Mouse (Mus musculus): ENCODE measurements around the gene Zfp947. TPM values are rescaled to one million over a fixed set of nuclear protein-coding genes. Genes with fewer than 3 reads are reported as not detected.
"Not testable (repeated sequence)": the region's sequence is repeated elsewhere in the genome, so short reads cannot be mapped to it uniquely, and the experiment has no call there.

Zfp947 gene
- polyA plus RNA-seq (2015; fragmentation: Nextera tagmentation; extraction: Ambion mirVana), result 1.5 and 1.7 TPM in 2 replicates

GRCm38 (mm10) chr17:22165722-22166294, at the start of gene Zfp947:
Gene Zfp947 (minus strand): TSS chr17:22166190.
- peak; percentile 93 for ATAC-seq (ENCODE audit: low FRiP score)
- under 1% methylated on average over 16 of the region's 16 CpGs for WGBS
- H3K36me3 ChIP-seq; H3K9me3 ChIP-seq (replicated peaks); H3K4me1 ChIP-seq; H3K27me3 ChIP-seq (replicated peaks): not testable (repeated sequence)
- Histone ChIP-seq H3K27ac (replicated peaks) (peak within 1 kb of the TSS; percentile 39; the same call in 1 of the 2 replicates), H3K4me2 (peak within 1 kb of the TSS; percentile 59), H3K4me3 (replicated peaks) (peak within 1 kb of the TSS; percentile 50), H3K9ac (replicated peaks) (peak within 1 kb of the TSS; percentile 48)

GRCm38 (mm10) chr17:22165304-22165703, 686 bp downstream of the Zfp947 start:
- not testable (repeated sequence) for H3K4me1 ChIP-seq; H3K36me3 ChIP-seq; H3K9me3 ChIP-seq (replicated peaks); H3K27me3 ChIP-seq (replicated peaks)
- H3K9ac ChIP-seq (replicated peaks), result peak overlapping the region; percentile 48
- H3K27ac ChIP-seq (replicated peaks), result peak overlapping the region; percentile 39; the same call in 1 of the 2 replicates
- peak overlapping the region; percentile 50 for H3K4me3 ChIP-seq (replicated peaks)
- peak; percentile 69; the same call in 1 of the 2 replicates for ATAC-seq (ENCODE audit: low FRiP score)
- peak overlapping the region; percentile 59 for H3K4me2 ChIP-seq
- 10% methylated on average over 3 of the region's 3 CpGs for WGBS

- not testable (repeated sequence) for H3K4me2 ChIP-seq; H3K4me3 ChIP-seq (replicated peaks); ATAC-seq (ENCODE audit: low FRiP score); H3K36me3 ChIP-seq; H3K9me3 ChIP-seq (replicated peaks); H3K27ac ChIP-seq (replicated peaks); H3K27me3 ChIP-seq (replicated peaks); H3K9ac ChIP-seq (replicated peaks); H3K4me1 ChIP-seq
- WGBS, result 51% methylated on average over 3 of the region's 4 CpGs
Observed at GRCm38 (mm10) chr17:22153951-22154350, 12.0 kb downstream of the Zfp947 start.

- H3K4me1 ChIP-seq, result no peaks in the 10 kb centered on the region
- ATAC-seq (ENCODE audit: low FRiP score), result no peak
Observed at GRCm38 (mm10) chr17:22118770-22119169, 47.2 kb downstream of the Zfp947 start.

More at GRCm38 (mm10) chr17:22118770-22119169, 47.2 kb downstream of the Zfp947 start:
- H3K27ac ChIP-seq (replicated peaks), result no peak overlapping the region
- H3K9ac ChIP-seq (replicated peaks), result no peak overlapping the region
- H3K4me2 ChIP-seq, result no peak overlapping the region
- H3K9me3 ChIP-seq (replicated peaks), result no peaks in the 10 kb centered on the region
- no peak overlapping the region for H3K4me3 ChIP-seq (replicated peaks)
- no peaks in the 10 kb centered on the region for H3K27me3 ChIP-seq (replicated peaks)
- H3K36me3 ChIP-seq, result no peaks in the 10 kb centered on the region

Other genes with a start within 250 kb of the Zfp947 start
- gene Zfp942, start 203.7 kb downstream of the Zfp947 start, polyA plus RNA-seq (2015; fragmentation: Nextera tagmentation; extraction: Ambion mirVana), result 19.8 and 20.6 TPM in 2 replicates
- 16.3 and 17.6 TPM in 2 replicates for gene Zfp943, start 203.6 kb downstream of the Zfp947 start, polyA plus RNA-seq (2015; fragmentation: Nextera tagmentation; extraction: Ambion mirVana)
- gene Zfp994, start 59.4 kb upstream of the Zfp947 start, polyA plus RNA-seq (2015; fragmentation: Nextera tagmentation; extraction: Ambion mirVana), result 3.4 and 4.0 TPM in 2 replicates
- gene CT030661.1, start 148.6 kb upstream of the Zfp947 start, polyA plus RNA-seq (2015; fragmentation: Nextera tagmentation; extraction: Ambion mirVana), result 10.4 and 12.1 TPM in 2 replicates
- 11.6 and 12.3 TPM in 2 replicates for gene Zfp944, start 195.2 kb upstream of the Zfp947 start, polyA plus RNA-seq (2015; fragmentation: Nextera tagmentation; extraction: Ambion mirVana)
- gene Zfp758, start 195.3 kb upstream of the Zfp947 start, polyA plus RNA-seq (2015; fragmentation: Nextera tagmentation; extraction: Ambion mirVana), result 7.2 and 8.8 TPM in 2 replicates

Data from neural tube, embryonic 15.5 days (tissue).